Mouse (Mus musculus): Measurements from ENCODE around the gene Vmn2r54.
"Not testable (repeated sequence)": the region's sequence is repeated elsewhere in the genome, so short reads cannot be mapped to it uniquely, and the experiment has no call there.

Vmn2r54 gene

GRCm38 (mm10) chr7:12640219-12640618, at the start of gene Vmn2r54:
Gene Vmn2r54, minus strand, starts transcription at chr7:12640319.
- DNase-seq: not testable (repeated sequence)

DNA sequence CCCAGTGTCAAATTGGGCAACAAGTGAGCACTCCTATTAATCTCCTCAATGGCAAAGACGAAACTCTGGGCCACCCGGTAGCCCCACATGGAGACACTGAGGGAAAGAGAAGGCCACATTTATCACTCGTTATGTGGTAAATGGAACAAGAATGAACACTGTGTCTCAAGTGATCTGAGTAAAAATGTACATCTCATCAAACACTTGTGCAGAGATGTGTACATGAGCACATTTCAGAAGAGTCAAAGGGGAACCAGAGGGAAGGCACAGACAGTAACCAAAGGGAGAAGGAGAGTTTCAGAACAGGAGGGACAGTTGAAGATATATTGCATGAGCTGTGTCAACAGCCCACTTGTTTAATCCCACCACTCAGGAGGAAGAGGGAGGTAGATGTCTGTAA, 44.8 kb upstream of the Vmn2r54 start, which contains the start of gene Vmn2r55:
TSS of gene Vmn2r55 (minus strand) at position 101 of the 400 bp plus-strand sequence.
- DNase-seq: not testable (repeated sequence)

DNA sequence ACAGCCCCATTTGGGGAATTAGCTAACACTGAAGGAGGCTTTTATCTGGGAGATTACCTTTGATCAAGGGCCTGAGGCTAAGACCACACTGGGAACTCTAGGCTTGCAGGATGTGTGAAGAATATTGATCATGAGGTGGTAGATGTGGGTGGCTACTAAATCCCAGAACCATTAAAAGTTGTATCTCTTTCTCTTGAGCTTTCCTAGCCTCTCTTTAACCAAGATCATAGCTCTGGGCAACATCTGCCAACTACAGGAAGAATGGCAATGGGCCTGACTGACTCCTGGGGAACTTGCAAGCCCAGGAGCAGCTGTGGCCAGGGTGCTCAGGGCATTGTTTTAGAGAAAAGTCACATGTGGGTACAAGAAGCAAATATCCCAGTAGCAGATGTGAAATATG, 31.4 kb downstream of the Vmn2r54 start, which contains the start of gene Vmn2r53:
TSS of gene Vmn2r53 (minus strand) at position 101 of the 400 bp plus-strand sequence.
- no peak for DNase-seq
